Comparison of ENCODE assay signal across 8 mouse cellular contexts in the genomic region with DNA sequence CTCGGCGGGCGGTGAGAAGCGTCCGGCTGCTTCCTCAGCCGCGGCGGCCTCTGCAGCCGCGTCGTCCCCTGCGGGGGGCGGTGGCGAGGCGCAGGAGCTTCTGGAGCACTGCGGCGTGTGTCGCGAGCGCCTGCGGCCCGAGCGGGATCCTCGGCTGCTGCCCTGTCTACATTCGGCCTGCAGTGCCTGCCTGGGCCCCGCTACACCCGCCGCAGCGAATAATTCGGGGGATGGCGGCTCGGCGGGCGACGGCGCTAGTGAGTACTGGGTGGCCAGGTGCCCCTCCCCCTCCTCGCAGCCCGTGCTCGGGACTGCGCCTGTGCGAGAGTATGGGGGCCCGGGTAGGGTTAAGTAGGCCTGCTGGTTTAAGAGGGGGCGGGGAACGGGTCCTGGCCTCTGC. TPM values are rescaled to one million over a fixed set of nuclear protein-coding genes. Genes with fewer than 3 reads are reported as not detected.
DNase-seq lines count a peak whose midpoint lies in the region; ATAC-seq and TF ChIP-seq lines count a peak whose summit lies in the region.

No protein-coding gene starts in this region.

- peak overlapping the region; percentile 98 for H3K4me3 ChIP-seq in ES-Bruce4 (ENCODE audit: low read depth, low read length)
- peak overlapping the region; percentile 52 for H3K4me3 ChIP-seq in forebrain, embryonic 15.5 days
- peak overlapping the region; percentile 79 for H3K4me3 ChIP-seq in lung, postnatal 0 days (ENCODE audit: low read depth, low read length)

- peak; percentile 68 for ATAC-seq in forebrain, embryonic 15.5 days (replicated peaks)
- peak; percentile 47 for ATAC-seq in lung, postnatal 0 days

- H3K9me3 ChIP-seq in ES-Bruce4 (replicated peaks; ENCODE audit: control insufficient read depth, insufficient read depth, low read length, poor library complexity, severe bottlenecking) = no peaks in the 10 kb centered on the region
- H3K9me3 ChIP-seq in forebrain, embryonic 15.5 days = no peaks in the 10 kb centered on the region
- H3K9me3 ChIP-seq in lung, postnatal 0 days (ENCODE audit: low read length) = no peaks in the 10 kb centered on the region

- H3K4me2 ChIP-seq in forebrain, embryonic 15.5 days (replicated peaks) = peak overlapping the region; percentile 96
- H3K4me2 ChIP-seq in lung, postnatal 0 days (replicated peaks; ENCODE audit: low read depth, low read length) = peak overlapping the region; percentile 94

- no peaks in the 10 kb centered on the region for H3K4me1 ChIP-seq in ES-Bruce4 (ENCODE audit: control insufficient read depth, insufficient read depth, low read length)
- H3K4me1 ChIP-seq in forebrain, embryonic 15.5 days = peaks cover 30% of the 10 kb centered on the region
- peaks cover 9% of the 10 kb centered on the region; the same call in 1 of the 2 replicates for H3K4me1 ChIP-seq in lung, postnatal 0 days (ENCODE audit: insufficient read depth, low read depth, low read length)

- no peaks in the 10 kb centered on the region for H3K27me3 ChIP-seq in ES-Bruce4 (ENCODE audit: control insufficient read depth, insufficient read depth, low read length, poor library complexity, severe bottlenecking)
- H3K27me3 ChIP-seq in forebrain, embryonic 15.5 days = no peaks in the 10 kb centered on the region
- no peaks in the 10 kb centered on the region for H3K27me3 ChIP-seq in lung, postnatal 0 days (replicated peaks; ENCODE audit: insufficient read depth, low read length)

- peak; percentile 84 for DNase-seq in cerebellum, adult 11 months
- DNase-seq in heart, postnatal 4 days = peak; percentile 87
- peak; percentile 87 for DNase-seq in layer of hippocampus, adult 9-11 months
- peak; percentile 81 for DNase-seq in lung, postnatal 0 days (ENCODE audit: low spot score)
- peak; percentile 77 for DNase-seq in ovary, postnatal 36 days (ENCODE audit: low spot score)
- DNase-seq in thymus, postnatal 25 days = peak; percentile 83

- peaks cover 48% of the 10 kb centered on the region for H3K36me3 ChIP-seq in ES-Bruce4 (ENCODE audit: control insufficient read depth, insufficient read depth, low read length, poor library complexity, severe bottlenecking)
- H3K36me3 ChIP-seq in forebrain, embryonic 15.5 days = peaks cover 41% of the 10 kb centered on the region
- peaks cover 29% of the 10 kb centered on the region for H3K36me3 ChIP-seq in lung, postnatal 0 days (ENCODE audit: insufficient read depth, low read length)

- WGBS in forebrain, embryonic 15.5 days = under 1% methylated on average over 41 of the region's 44 CpGs
- 3% methylated on average over 35 of the region's 44 CpGs for WGBS in lung, postnatal 0 days

- no peak for TF ChIP-seq POLR2A in ES-Bruce4 (IDR thresholded peaks at IDR 0.05; ENCODE audit: insufficient read depth, low read length)

- TF ChIP-seq EP300 in ES-Bruce4 (IDR thresholded peaks at IDR 0.05; ENCODE audit: insufficient read depth, low read depth, low read length) = no peak
- TF ChIP-seq EP300 in lung, postnatal 0 days (IDR thresholded peaks at IDR 0.05) = no peak

- peak overlapping the region; percentile 59; the same call in 1 of the 2 replicates for H3K27ac ChIP-seq in ES-Bruce4 (ENCODE audit: insufficient read depth, low read length)
- peak overlapping the region; percentile 96 for H3K27ac ChIP-seq in forebrain, embryonic 15.5 days (replicated peaks)
- peak overlapping the region; percentile 95 for H3K27ac ChIP-seq in lung, postnatal 0 days (ENCODE audit: low read length)

- peak overlapping the region; percentile 97 for H3K9ac ChIP-seq in ES-Bruce4 (ENCODE audit: low read depth, poor library complexity, severe bottlenecking)
- peak overlapping the region; percentile 79 for H3K9ac ChIP-seq in forebrain, embryonic 15.5 days (replicated peaks)
- peak overlapping the region; percentile 65 for H3K9ac ChIP-seq in lung, postnatal 0 days (replicated peaks; ENCODE audit: low read depth)

- no peak for TF ChIP-seq CTCF in ES-Bruce4 (IDR thresholded peaks at IDR 0.05; ENCODE audit: low read depth, low read length)
- peak; percentile 47 for TF ChIP-seq CTCF in lung, postnatal 0 days (IDR thresholded peaks at IDR 0.05)

RNA-seq across cellular contexts. Expression of gene Chmp2a, which starts 9.8 kb away (rescaled TPM):
- polyA plus RNA-seq in ES-Bruce4 (2011; ENCODE audit: insufficient read depth, insufficient read length, low read depth, missing spikeins) = 153 and 159 TPM in 2 replicates
- 180 and 184 TPM in 2 replicates for polyA plus RNA-seq in forebrain, embryonic 15.5 days (2015; fragmentation: Nextera tagmentation; extraction: Ambion mirVana)
- total RNA-seq in heart, postnatal 4 days (2021) = 100 to 1,000 TPM; 114 to 129 TPM
- polyA plus RNA-seq in lung, postnatal 0 days (2015; fragmentation: Nextera tagmentation; extraction: Ambion mirVana) = 254 and 264 TPM in 2 replicates

RNA-seq across cellular contexts. Expression of gene Ube2m, which starts 13.3 kb away (rescaled TPM):
- 195 and 239 TPM in 2 replicates for polyA plus RNA-seq in ES-Bruce4 (2011; ENCODE audit: insufficient read depth, insufficient read length, low read depth, missing spikeins)
- polyA plus RNA-seq in forebrain, embryonic 15.5 days (2015; fragmentation: Nextera tagmentation; extraction: Ambion mirVana) = 118 and 131 TPM in 2 replicates
- 100 to 1,000 TPM; 193 to 202 TPM for total RNA-seq in heart, postnatal 4 days (2021)
- polyA plus RNA-seq in lung, postnatal 0 days (2015; fragmentation: Nextera tagmentation; extraction: Ambion mirVana) = 67.8 and 78.1 TPM in 2 replicates

RNA-seq across cellular contexts. Expression of gene Zbtb45, which starts 15.0 kb away (rescaled TPM):
- 14.0 and 22.7 TPM in 2 replicates for polyA plus RNA-seq in ES-Bruce4 (2011; ENCODE audit: insufficient read depth, insufficient read length, low read depth, missing spikeins)
- polyA plus RNA-seq in forebrain, embryonic 15.5 days (2015; fragmentation: Nextera tagmentation; extraction: Ambion mirVana) = 40.4 and 44.2 TPM in 2 replicates
- total RNA-seq in heart, postnatal 4 days (2021) = 10 to 100 TPM; 11.0 to 12.1 TPM
- 11.9 and 12.2 TPM in 2 replicates for polyA plus RNA-seq in lung, postnatal 0 days (2015; fragmentation: Nextera tagmentation; extraction: Ambion mirVana)

RNA-seq across cellular contexts. Expression of gene Trim28, which starts 25.9 kb away (rescaled TPM):
- 1,087 and 1,151 TPM in 2 replicates for polyA plus RNA-seq in ES-Bruce4 (2011; ENCODE audit: insufficient read depth, insufficient read length, low read depth, missing spikeins)
- polyA plus RNA-seq in forebrain, embryonic 15.5 days (2015; fragmentation: Nextera tagmentation; extraction: Ambion mirVana) = 252 and 278 TPM in 2 replicates
- 100 to 1,000 TPM; 240 to 249 TPM for total RNA-seq in heart, postnatal 4 days (2021)
- 85.6 and 87.2 TPM in 2 replicates for polyA plus RNA-seq in lung, postnatal 0 days (2015; fragmentation: Nextera tagmentation; extraction: Ambion mirVana)

RNA-seq across cellular contexts. Expression of gene Slc27a5, which starts 26.8 kb away (rescaled TPM):
- 0.75 TPM in 1 of 2 replicates, not detected in the other for polyA plus RNA-seq in ES-Bruce4 (2011; ENCODE audit: insufficient read depth, insufficient read length, low read depth, missing spikeins)
- 0.20 and 0.50 TPM in 2 replicates for polyA plus RNA-seq in forebrain, embryonic 15.5 days (2015; fragmentation: Nextera tagmentation; extraction: Ambion mirVana)
- total RNA-seq in heart, postnatal 4 days (2021) = not detected
- polyA plus RNA-seq in lung, postnatal 0 days (2015; fragmentation: Nextera tagmentation; extraction: Ambion mirVana) = not detected in 2 replicates

Comparison
In these comparisons a context has a peak if more than half of its experiments do, and no peak if none do; other contexts are left out.
1. Peak in every context shown above with its lines: DNase-seq, ATAC-seq, H3K4me3 ChIP-seq and H3K27ac ChIP-seq.